Mouse (Mus musculus): Measurements from ENCODE around the gene 4930402F06Rik.
A peak's percentile ranks its signal among the peaks of the same experiment; 100 is the strongest.

4930402F06Rik gene

DNA sequence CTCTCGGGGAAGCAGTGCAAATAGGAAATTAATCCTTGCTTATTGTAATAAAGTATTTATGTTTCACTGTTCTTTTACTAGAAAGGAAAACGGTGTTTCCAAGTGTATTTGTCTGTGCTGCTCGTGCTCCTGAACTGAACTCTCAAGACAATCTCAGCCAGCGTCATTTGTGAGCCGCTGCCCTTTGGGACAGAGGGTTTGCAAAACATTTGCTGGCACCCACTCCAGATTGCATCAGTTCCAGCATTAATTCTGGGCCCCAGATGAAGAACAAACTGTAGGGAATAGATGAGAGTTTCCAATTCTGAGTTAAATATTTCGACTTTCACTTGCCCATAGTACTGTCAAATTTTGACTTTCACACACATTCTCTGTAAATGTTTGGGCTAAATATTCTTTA, 58.3 kb downstream of the 4930402F06Rik start:
- no peak for DNase-seq (ENCODE audit: low spot score in 2 of 2)

- no peak for DNase-seq (ENCODE audit: low spot score in 2 of 2)
Measured at GRCm38 (mm10) chr2:35338036-35338435, 58.9 kb downstream of the 4930402F06Rik start.

GRCm38 (mm10) chr2:35337419-35337818, 59.6 kb downstream of the 4930402F06Rik start:
- no peak for DNase-seq (ENCODE audit: low spot score in 2 of 2)

DNA sequence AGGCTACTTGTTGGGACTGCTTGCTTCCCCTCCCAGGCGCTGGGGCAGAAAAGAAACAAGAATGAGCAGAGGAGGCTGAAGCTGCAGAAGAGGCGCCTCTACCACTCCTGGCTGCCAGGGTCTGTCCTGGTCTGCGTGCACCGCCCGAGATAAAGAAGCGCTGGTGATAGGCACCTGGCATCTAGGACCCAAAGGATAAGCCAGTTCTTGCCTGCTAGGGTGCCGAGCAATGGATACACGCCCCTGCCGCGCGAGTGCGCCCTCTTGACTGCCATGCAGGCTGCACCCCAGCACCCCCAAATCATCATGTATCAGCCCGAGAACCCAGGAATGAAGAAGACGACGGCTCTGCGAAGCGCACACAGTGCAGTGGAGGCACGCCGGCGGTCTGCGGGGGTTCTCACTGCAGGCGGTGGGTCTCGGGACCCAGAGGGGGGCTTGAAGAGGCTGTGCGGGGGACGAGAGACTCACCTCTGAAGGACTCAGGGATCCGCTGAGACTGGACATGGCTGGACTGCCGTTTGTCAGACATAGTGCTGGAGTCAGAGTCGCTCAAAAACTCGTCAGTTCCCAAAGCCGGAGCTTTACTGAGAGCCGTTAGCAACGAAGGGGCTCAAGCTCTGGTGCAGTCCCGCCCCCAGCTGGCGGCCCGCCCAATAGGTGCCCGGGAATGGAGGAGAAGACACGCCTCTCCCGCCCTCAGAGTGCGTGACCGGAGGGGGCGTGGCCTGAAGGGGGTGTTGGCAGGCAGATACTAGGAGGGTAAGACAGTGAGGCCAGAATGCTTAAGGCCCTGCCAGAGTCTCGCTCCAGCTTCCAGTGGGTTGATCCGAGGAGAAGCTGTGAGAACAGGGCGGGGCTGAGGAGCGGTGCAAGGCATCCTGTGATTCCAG, 60.3 kb downstream of the 4930402F06Rik start, which contains the start of gene Stom:
Gene Stom, minus strand, starts transcription at position 589 of the 893 bp plus-strand sequence.
- peak; percentile 98 for DNase-seq (ENCODE audit: low spot score in 2 of 2)

- DNase-seq (ENCODE audit: low spot score in 2 of 2) = no peak
Measured at GRCm38 (mm10) chr2:35335620-35336019, 61.4 kb downstream of the 4930402F06Rik start.

GRCm38 (mm10) chr2:35333670-35334069, 63.3 kb downstream of the 4930402F06Rik start:
- DNase-seq (ENCODE audit: low spot score in 2 of 2) = no peak

GRCm38 (mm10) chr2:35331205-35331604, 65.8 kb downstream of the 4930402F06Rik start:
- no peak for DNase-seq (ENCODE audit: low spot score in 2 of 2)

GRCm38 (mm10) chr2:35329061-35329460, 67.9 kb downstream of the 4930402F06Rik start:
- no peak for DNase-seq (ENCODE audit: low spot score in 2 of 2)

- DNase-seq (ENCODE audit: low spot score in 2 of 2) = no peak
Measured at GRCm38 (mm10) chr2:35328064-35328792, 68.7 kb downstream of the 4930402F06Rik start.

DNA sequence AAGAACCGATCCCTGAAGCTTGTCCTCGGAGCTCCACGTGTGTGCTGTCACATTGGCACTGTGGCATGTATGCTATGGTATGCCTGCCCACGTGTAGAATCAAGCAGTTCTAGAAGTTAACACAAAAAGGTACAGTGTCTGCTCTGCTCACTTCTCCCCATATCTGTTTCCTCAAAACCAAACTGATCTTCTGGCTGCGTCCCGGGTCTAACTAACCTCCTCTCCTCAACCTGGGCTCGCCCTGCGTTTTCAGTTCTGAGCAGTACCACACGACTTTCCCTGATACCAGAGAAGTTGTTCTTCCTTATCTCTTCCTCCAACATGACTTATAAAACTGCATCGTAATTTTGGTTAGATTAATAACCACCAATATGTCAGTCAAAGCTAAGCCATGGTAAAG, 69.4 kb downstream of the 4930402F06Rik start:
- no peak for DNase-seq (ENCODE audit: low spot score in 2 of 2)

DNA sequence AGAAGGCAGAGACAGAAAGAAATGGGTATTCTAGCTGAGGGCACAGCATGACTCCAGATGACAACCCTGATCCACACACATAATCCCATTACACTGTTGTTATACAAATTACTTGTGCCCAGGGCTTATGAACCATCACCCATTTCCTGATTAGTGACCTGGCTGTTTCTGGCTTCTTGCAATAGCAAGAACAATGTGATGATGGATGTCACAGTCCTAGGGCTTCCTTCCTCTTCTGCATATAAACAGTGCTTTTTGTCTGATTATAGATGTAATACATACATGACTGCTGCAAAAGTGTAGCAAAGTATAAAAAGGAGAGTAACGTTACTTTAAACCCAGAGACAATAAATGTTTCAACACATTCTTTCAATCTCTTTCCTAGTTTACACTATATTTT, 70.0 kb downstream of the 4930402F06Rik start:
- DNase-seq (ENCODE audit: low spot score in 2 of 2) = no peak

DNA sequence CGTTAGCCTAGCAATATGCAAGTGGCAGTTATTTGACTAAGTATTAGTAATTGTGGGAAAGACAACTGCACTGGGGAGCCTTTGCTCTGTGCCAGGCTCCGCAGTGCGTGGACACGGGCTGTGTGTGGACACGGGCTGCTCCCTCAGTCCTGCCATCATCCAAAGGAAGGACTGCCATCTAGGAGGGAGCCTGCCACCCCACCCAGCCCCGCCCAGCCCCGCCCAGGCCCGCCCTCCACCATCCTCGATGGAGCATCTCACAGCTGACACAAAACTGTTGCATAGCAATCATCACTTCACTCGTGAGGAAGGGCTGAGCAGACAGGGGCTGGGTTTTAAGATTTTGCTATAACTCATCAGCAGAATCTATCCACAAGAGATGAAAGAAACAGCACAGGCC, 71.0 kb downstream of the 4930402F06Rik start:
- DNase-seq (ENCODE audit: low spot score in 2 of 2) = no peak

All from frontal cortex, postnatal 10 days (tissue).